Comparison of ENCODE assay signal across 10 mouse cellular contexts in the genomic region with DNA sequence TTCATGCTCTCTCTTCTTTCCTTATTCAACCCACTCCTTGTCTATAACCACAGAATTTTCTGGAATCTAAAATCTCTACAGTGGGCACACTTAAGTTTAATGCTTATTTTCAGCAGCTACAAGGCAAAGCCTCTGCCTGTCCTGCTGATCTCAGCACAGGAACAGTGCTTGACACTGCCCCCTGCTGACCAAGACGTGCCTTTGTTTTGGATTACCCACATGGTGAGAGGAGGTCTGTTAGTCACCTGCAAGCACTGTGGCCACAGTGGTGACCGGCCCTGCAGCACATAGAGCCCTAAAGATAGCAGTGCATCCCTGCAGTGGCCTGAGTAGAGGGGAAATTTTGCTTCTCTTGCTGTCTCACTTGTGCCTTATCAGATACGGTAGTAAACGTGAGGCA. TPM values are rescaled to one million over a fixed set of nuclear protein-coding genes. Genes with fewer than 3 reads are reported as not detected.
DNase-seq lines count a peak whose midpoint lies in the region; ATAC-seq and TF ChIP-seq lines count a peak whose summit lies in the region.
"Had no signal": no experiment of that assay in that cellular context is flagged by ENCODE, and none has a peak within 500 bp of the region (broad histone marks: within the 10 kb centered on the region; RNA-seq: fewer than 3 reads in every experiment).

No protein-coding gene starts in this region.

- H3K9me3 ChIP-seq in hindbrain, embryonic 11.5 days (ENCODE audit: control insufficient read depth, low read length): no peaks in the 10 kb centered on the region
- no peaks in the 10 kb centered on the region for H3K9me3 ChIP-seq in hindbrain, embryonic 13.5 days
- H3K9me3 ChIP-seq: embryonic facial prominence, embryonic 13.5 days; megakaryocyte, embryonic 14.5 days had no signal

- WGBS in hindbrain, embryonic 11.5 days: 59% methylated on average over 4 of the region's 4 CpGs
- 63% methylated on average over 4 of the region's 4 CpGs for WGBS in hindbrain, embryonic 13.5 days

- H3K27me3 ChIP-seq in hindbrain, embryonic 11.5 days (ENCODE audit: control insufficient read depth, insufficient read depth, low read length): no peaks in the 10 kb centered on the region
- H3K27me3 ChIP-seq in hindbrain, embryonic 13.5 days: no peaks in the 10 kb centered on the region
- no peaks in the 10 kb centered on the region for H3K27me3 ChIP-seq in testis, adult 2 months (ENCODE audit: control insufficient read depth, insufficient read depth, low read length)
- H3K27me3 ChIP-seq: embryonic facial prominence, embryonic 13.5 days; megakaryocyte, embryonic 14.5 days had no signal

- no peak for TF ChIP-seq POLR2A in testis, adult 2 months (IDR thresholded peaks at IDR 0.05; ENCODE audit: control insufficient read depth, low read depth, low read length)

- no peak overlapping the region for H3K9ac ChIP-seq in hindbrain, embryonic 11.5 days (ENCODE audit: low read depth, low read length)
- no peak overlapping the region for H3K9ac ChIP-seq in hindbrain, embryonic 13.5 days
- H3K9ac ChIP-seq: embryonic facial prominence, embryonic 13.5 days had no signal

- peak; percentile 74; the same call in 1 of the 2 replicates for TF ChIP-seq CTCF in testis, adult 2 months (IDR thresholded peaks at IDR 0.05; ENCODE audit: control insufficient read depth, insufficient read depth, insufficient replicate concordance, low read depth, low read length)

- H3K27ac ChIP-seq in hindbrain, embryonic 11.5 days (ENCODE audit: low read depth, low read length): no peak overlapping the region
- H3K27ac ChIP-seq in hindbrain, embryonic 13.5 days: no peak overlapping the region
- H3K27ac ChIP-seq in testis, adult 2 months (ENCODE audit: control insufficient read depth, insufficient read depth, low read depth, low read length): no peak overlapping the region
- H3K27ac ChIP-seq: embryonic facial prominence, embryonic 13.5 days had no signal

- H3K4me1 ChIP-seq in hindbrain, embryonic 11.5 days (replicated peaks; ENCODE audit: control insufficient read depth, insufficient read depth, low read length): no peaks in the 10 kb centered on the region
- H3K4me1 ChIP-seq in hindbrain, embryonic 13.5 days (replicated peaks): 0 out of 2 replicates have a peak, but pooled peaks cover 9% of the 10 kb centered on the region
- no peaks in the 10 kb centered on the region; the same call in 1 of the 2 replicates for H3K4me1 ChIP-seq in testis, adult 2 months (ENCODE audit: control insufficient read depth, insufficient read depth, low read length)
- H3K4me1 ChIP-seq: embryonic facial prominence, embryonic 13.5 days had no signal

- no peak for ATAC-seq in hindbrain, embryonic 11.5 days (ENCODE audit: low FRiP score)
- ATAC-seq in hindbrain, embryonic 13.5 days (ENCODE audit: low FRiP score): no peak; the same call in 1 of the 2 replicates
- peak; percentile 82 for ATAC-seq in granulocyte monocyte progenitor cell, adult 5-6 weeks (replicated peaks; ENCODE audit: poor library complexity, severe bottlenecking)

- H3K4me2 ChIP-seq in hindbrain, embryonic 11.5 days (replicated peaks; ENCODE audit: low read depth, low read length): no peak overlapping the region
- no peak overlapping the region for H3K4me2 ChIP-seq in hindbrain, embryonic 13.5 days
- H3K4me2 ChIP-seq: embryonic facial prominence, embryonic 13.5 days had no signal

- DNase-seq in hindbrain, embryonic 11.5 days (ENCODE audit: low spot score): peak; percentile 67
- DNase-seq in NIH3T3 (ENCODE audit: low read depth): peak; percentile 82
- DNase-seq in cerebellum, adult 8-10 months: peak; percentile 79
- peak; percentile 53 to 66 for DNase-seq in layer of hippocampus, postnatal 10 days (ENCODE audit: low spot score in 2 of 2)
- DNase-seq in mesoderm, embryonic 11.5 days (ENCODE audit: low read depth, low spot score): peak; percentile 72

- no peaks in the 10 kb centered on the region for H3K36me3 ChIP-seq in hindbrain, embryonic 11.5 days (ENCODE audit: control insufficient read depth, insufficient read depth, low read length)
- peaks cover 62% of the 10 kb centered on the region for H3K36me3 ChIP-seq in hindbrain, embryonic 13.5 days
- H3K36me3 ChIP-seq in testis, adult 2 months (ENCODE audit: control insufficient read depth, insufficient read depth, low read length): no peaks in the 10 kb centered on the region

- H3K4me3 ChIP-seq in hindbrain, embryonic 11.5 days (ENCODE audit: low read depth, low read length): no peak overlapping the region
- no peak overlapping the region for H3K4me3 ChIP-seq in hindbrain, embryonic 13.5 days
- H3K4me3 ChIP-seq in testis, adult 2 months (ENCODE audit: control insufficient read depth, low read depth, low read length): no peak overlapping the region
- H3K4me3 ChIP-seq: embryonic facial prominence, embryonic 13.5 days had no signal

RNA-seq across cellular contexts. Expression of a gene that starts 28.2 kb away (rescaled TPM):
- polyA plus RNA-seq in hindbrain, embryonic 11.5 days (2014; fragmentation: Nextera tagmentation; extraction: Ambion mirVana): 56.8 and 58.2 TPM in 2 replicates
- 54.8 and 56.1 TPM in 2 replicates for polyA plus RNA-seq in hindbrain, embryonic 13.5 days (2015; fragmentation: Nextera tagmentation; extraction: Ambion mirVana)
- 79.4 and 86.9 TPM in 2 replicates for total RNA-seq in granulocyte monocyte progenitor cell, adult 5-6 weeks (2014; fragmentation: Nextera tagmentation)
- total RNA-seq in granulocyte monocyte progenitor cell, adult 5-6 weeks (2017): 69.1 and 75.9 TPM in 2 replicates
- 10 to 100 TPM; 39.2 to 41.8 TPM for total RNA-seq in layer of hippocampus, postnatal 10 days (2021)
- 32.6 and 41.0 TPM in 2 replicates for polyA plus RNA-seq in testis, adult 2 months (2012; rRNA removed)

RNA-seq across cellular contexts. Expression of a gene that starts 28.3 kb away (rescaled TPM):
- polyA plus RNA-seq in hindbrain, embryonic 11.5 days (2014; fragmentation: Nextera tagmentation; extraction: Ambion mirVana): 121 and 128 TPM in 2 replicates
- 125 and 127 TPM in 2 replicates for polyA plus RNA-seq in hindbrain, embryonic 13.5 days (2015; fragmentation: Nextera tagmentation; extraction: Ambion mirVana)
- total RNA-seq in granulocyte monocyte progenitor cell, adult 5-6 weeks (2014; fragmentation: Nextera tagmentation): 61.0 and 68.8 TPM in 2 replicates
- total RNA-seq in granulocyte monocyte progenitor cell, adult 5-6 weeks (2017): 41.9 and 63.4 TPM in 2 replicates
- total RNA-seq in layer of hippocampus, postnatal 10 days (2021): 10 to 100 TPM; 53.1 to 56.7 TPM
- 46.9 and 67.5 TPM in 2 replicates for polyA plus RNA-seq in testis, adult 2 months (2012; rRNA removed)
